Mouse (Mus musculus): ENCODE data around the gene Hspb2. TPM values are rescaled to one million over a fixed set of nuclear protein-coding genes. Genes with fewer than 3 reads are reported as not detected.
A peak's percentile ranks its signal among the peaks of the same experiment; 100 is the strongest.

Gene Hspb2
- polyA plus RNA-seq, 1 experiment from 2014 or later, result 1.1 TPM

- H3K4me3 ChIP-seq (ENCODE audit: low read length), result no peak overlapping the region
- 68% methylated on average over 7 of the region's 7 CpGs for WGBS
- no peaks in the 10 kb centered on the region for H3K9me3 ChIP-seq (ENCODE audit: control insufficient read depth, low read length)
- H3K27ac ChIP-seq (ENCODE audit: low read depth, low read length), result no peak overlapping the region
- ATAC-seq, result no peak
- H3K4me2 ChIP-seq (ENCODE audit: low read length), result no peak overlapping the region
- no peaks in the 10 kb centered on the region for H3K36me3 ChIP-seq (ENCODE audit: control insufficient read depth, insufficient read depth, low read length)
- no peaks in the 10 kb centered on the region for H3K27me3 ChIP-seq (replicated peaks; ENCODE audit: control insufficient read depth, insufficient read depth, low read length)
- no peak overlapping the region for H3K9ac ChIP-seq (ENCODE audit: low read depth, low read length)
- no peaks in the 10 kb centered on the region; the same call in 1 of the 2 replicates for H3K4me1 ChIP-seq (ENCODE audit: control insufficient read depth, insufficient read depth, low read depth, low read length)
These were observed 1.8 kb upstream of the Hspb2 start for GRCm38 (mm10) chr9:50753947-50754346.

- Histone ChIP-seq H3K9ac (ENCODE audit: low read depth, low read length) (no peak overlapping the region), H3K4me1 (ENCODE audit: control insufficient read depth, insufficient read depth, low read depth, low read length) (no peaks in the 10 kb centered on the region; the same call in 1 of the 2 replicates), H3K27ac (ENCODE audit: low read depth, low read length) (no peak overlapping the region), H3K4me2 (ENCODE audit: low read length) (peak overlapping the region; percentile 11; the same call in 1 of the 2 replicates), H3K36me3 (ENCODE audit: control insufficient read depth, insufficient read depth, low read length) (no peaks in the 10 kb centered on the region), H3K4me3 (ENCODE audit: low read length) (no peak overlapping the region), H3K27me3 (replicated peaks; ENCODE audit: control insufficient read depth, insufficient read depth, low read length) (no peaks in the 10 kb centered on the region), H3K9me3 (ENCODE audit: control insufficient read depth, low read length) (no peaks in the 10 kb centered on the region)
- ATAC-seq, result peak; percentile 37; the same call in 1 of the 2 replicates
- 68% methylated on average over 17 of the region's 17 CpGs for WGBS
These were observed 846 bp upstream of the Hspb2 start for GRCm38 (mm10) chr9:50752784-50753615.

- Histone ChIP-seq H3K27me3 (replicated peaks; ENCODE audit: control insufficient read depth, insufficient read depth, low read length) (0 out of 2 replicates have a peak, but pooled peaks cover 2% of the 10 kb centered on the region), H3K27ac (ENCODE audit: low read depth, low read length) (no peak within 1 kb of the TSS), H3K9ac (ENCODE audit: low read depth, low read length) (no peak within 1 kb of the TSS), H3K36me3 (ENCODE audit: control insufficient read depth, insufficient read depth, low read length) (no peaks in the 10 kb centered on the region), H3K4me2 (ENCODE audit: low read length) (no peak within 1 kb of the TSS), H3K4me3 (ENCODE audit: low read length) (no peak within 1 kb of the TSS), H3K9me3 (ENCODE audit: control insufficient read depth, low read length) (no peaks in the 10 kb centered on the region), H3K4me1 (ENCODE audit: control insufficient read depth, insufficient read depth, low read depth, low read length) (no peaks in the 10 kb centered on the region; the same call in 1 of the 2 replicates)
- no peak for ATAC-seq
- WGBS, result 78% methylated on average over 22 of the region's 22 CpGs
These were observed 831 bp downstream of the Hspb2 start, which contains the start of gene Cryab for GRCm38 (mm10) chr9:50751323-50751722. TSS of gene Cryab (plus strand) at chr9:50751325.

GRCm38 (mm10) chr9:50750706-50751105 lies 1.4 kb downstream of the Hspb2 start:
- no peak overlapping the region for H3K9ac ChIP-seq (ENCODE audit: low read depth, low read length)
- no peaks in the 10 kb centered on the region for H3K36me3 ChIP-seq (ENCODE audit: control insufficient read depth, insufficient read depth, low read length)
- H3K4me1 ChIP-seq (ENCODE audit: control insufficient read depth, insufficient read depth, low read depth, low read length), result no peaks in the 10 kb centered on the region; the same call in 1 of the 2 replicates
- H3K27me3 ChIP-seq (replicated peaks; ENCODE audit: control insufficient read depth, insufficient read depth, low read length), result 0 out of 2 replicates have a peak, but pooled peaks cover 2% of the 10 kb centered on the region
- no peak overlapping the region for H3K4me3 ChIP-seq (ENCODE audit: low read length)
- no peaks in the 10 kb centered on the region for H3K9me3 ChIP-seq (ENCODE audit: control insufficient read depth, low read length)
- ATAC-seq, result no peak
- H3K27ac ChIP-seq (ENCODE audit: low read depth, low read length), result no peak overlapping the region
- WGBS, result 74% methylated on average over 6 of the region's 6 CpGs
- no peak overlapping the region for H3K4me2 ChIP-seq (ENCODE audit: low read length)

GRCm38 (mm10) chr9:50746214-50746677 lies 5.9 kb downstream of the Hspb2 start, which contains the start of gene 2310030G06Rik:
TSS of gene 2310030G06Rik (minus strand) at chr9:50746536.
- WGBS, result 2% methylated on average over 19 of the region's 19 CpGs
- H3K9ac ChIP-seq (ENCODE audit: low read depth, low read length), result peak within 1 kb of the TSS; percentile 57
- peak within 1 kb of the TSS; percentile 66 for H3K4me2 ChIP-seq (ENCODE audit: low read length)
- peak within 1 kb of the TSS; percentile 37 for H3K4me3 ChIP-seq (ENCODE audit: low read length)
- H3K36me3 ChIP-seq (ENCODE audit: control insufficient read depth, insufficient read depth, low read length), result no peaks in the 10 kb centered on the region
- H3K4me1 ChIP-seq (ENCODE audit: control insufficient read depth, insufficient read depth, low read depth, low read length), result no peaks in the 10 kb centered on the region
- 0 out of 2 replicates have a peak, but pooled peaks cover 2% of the 10 kb centered on the region for H3K27me3 ChIP-seq (replicated peaks; ENCODE audit: control insufficient read depth, insufficient read depth, low read length)
- 0 out of 2 replicates have a peak, but pooled peaks have one; percentile 14 for ATAC-seq
- no peaks in the 10 kb centered on the region for H3K9me3 ChIP-seq (ENCODE audit: control insufficient read depth, low read length)
- no peak within 1 kb of the TSS for H3K27ac ChIP-seq (ENCODE audit: low read depth, low read length)

- Histone ChIP-seq H3K4me3 (ENCODE audit: low read length) (peak overlapping the region; percentile 37), H3K9ac (ENCODE audit: low read depth, low read length) (peak overlapping the region; percentile 57), H3K4me1 (ENCODE audit: control insufficient read depth, insufficient read depth, low read depth, low read length) (no peaks in the 10 kb centered on the region), H3K9me3 (ENCODE audit: control insufficient read depth, low read length) (no peaks in the 10 kb centered on the region), H3K36me3 (ENCODE audit: control insufficient read depth, insufficient read depth, low read length) (no peaks in the 10 kb centered on the region), H3K4me2 (ENCODE audit: low read length) (peak overlapping the region; percentile 66), H3K27ac (ENCODE audit: low read depth, low read length) (no peak overlapping the region), H3K27me3 (replicated peaks; ENCODE audit: control insufficient read depth, insufficient read depth, low read length) (0 out of 2 replicates have a peak, but pooled peaks cover 2% of the 10 kb centered on the region)
- ATAC-seq, result no peak
- 19% methylated on average over 7 of the region's 7 CpGs for WGBS
These were observed 6.3 kb downstream of the Hspb2 start for GRCm38 (mm10) chr9:50745806-50746205.

- Histone ChIP-seq H3K9ac (ENCODE audit: low read depth, low read length) (no peak overlapping the region), H3K4me3 (ENCODE audit: low read length) (no peak overlapping the region), H3K9me3 (ENCODE audit: control insufficient read depth, low read length) (no peaks in the 10 kb centered on the region), H3K36me3 (ENCODE audit: control insufficient read depth, insufficient read depth, low read length) (no peaks in the 10 kb centered on the region), H3K4me2 (ENCODE audit: low read length) (no peak overlapping the region), H3K27me3 (replicated peaks; ENCODE audit: control insufficient read depth, insufficient read depth, low read length) (0 out of 2 replicates have a peak, but pooled peaks cover 2% of the 10 kb centered on the region), H3K27ac (ENCODE audit: low read depth, low read length) (no peak overlapping the region), H3K4me1 (ENCODE audit: control insufficient read depth, insufficient read depth, low read depth, low read length) (peaks cover 4% of the 10 kb centered on the region; the same call in 1 of the 2 replicates)
- 72% methylated on average over 2 of the region's 2 CpGs for WGBS
- ATAC-seq, result no peak
These were observed 9.4 kb downstream of the Hspb2 start for GRCm38 (mm10) chr9:50742744-50743143.

- H3K27me3 ChIP-seq (replicated peaks; ENCODE audit: control insufficient read depth, insufficient read depth, low read length), result 0 out of 2 replicates have a peak, but pooled peaks cover 2% of the 10 kb centered on the region
- no peak overlapping the region for H3K27ac ChIP-seq (ENCODE audit: low read depth, low read length)
- no peak overlapping the region for H3K4me3 ChIP-seq (ENCODE audit: low read length)
- no peak overlapping the region for H3K4me2 ChIP-seq (ENCODE audit: low read length)
- ATAC-seq, result no peak
- no peak overlapping the region for H3K9ac ChIP-seq (ENCODE audit: low read depth, low read length)
- H3K4me1 ChIP-seq (ENCODE audit: control insufficient read depth, insufficient read depth, low read depth, low read length), result peaks cover 4% of the 10 kb centered on the region; the same call in 1 of the 2 replicates
- WGBS, result 82% methylated on average over 3 of the region's 3 CpGs
- no peaks in the 10 kb centered on the region for H3K9me3 ChIP-seq (ENCODE audit: control insufficient read depth, low read length)
- H3K36me3 ChIP-seq (ENCODE audit: control insufficient read depth, insufficient read depth, low read length), result no peaks in the 10 kb centered on the region
These were observed 9.9 kb downstream of the Hspb2 start for GRCm38 (mm10) chr9:50742261-50742660.
